Mouse (Mus musculus): ENCODE measurements around the gene Ly9. TPM values are rescaled to one million over a fixed set of nuclear protein-coding genes. Genes with fewer than 3 reads are reported as not detected.
A peak's percentile ranks its signal among the peaks of the same experiment; 100 is the strongest.

The Ly9 gene
- total RNA-seq, 2 experiments from 2014 or later, result not detected

DNA sequence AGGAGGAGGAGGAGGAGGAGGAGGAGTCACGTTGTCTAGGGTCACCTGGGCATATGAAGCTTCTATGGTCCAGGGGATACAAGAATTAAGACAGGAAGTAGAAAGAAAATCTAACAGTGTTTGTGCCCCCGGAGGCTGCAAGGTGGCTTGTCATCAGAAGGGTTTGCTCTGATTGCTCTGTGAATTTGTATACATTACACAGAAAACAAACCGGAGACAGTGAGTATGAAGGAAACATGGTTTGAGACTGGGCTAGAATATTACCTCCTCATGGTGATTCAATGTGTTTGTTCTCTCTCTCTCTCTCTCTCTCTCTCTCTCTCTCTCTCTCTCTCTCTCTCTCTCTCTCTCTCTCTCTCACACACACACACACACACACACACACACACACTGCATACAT lies 554 bp downstream of the Ly9 start:
- intact Hi-C loops (cut with DNase I), result no loop called here

DNA sequence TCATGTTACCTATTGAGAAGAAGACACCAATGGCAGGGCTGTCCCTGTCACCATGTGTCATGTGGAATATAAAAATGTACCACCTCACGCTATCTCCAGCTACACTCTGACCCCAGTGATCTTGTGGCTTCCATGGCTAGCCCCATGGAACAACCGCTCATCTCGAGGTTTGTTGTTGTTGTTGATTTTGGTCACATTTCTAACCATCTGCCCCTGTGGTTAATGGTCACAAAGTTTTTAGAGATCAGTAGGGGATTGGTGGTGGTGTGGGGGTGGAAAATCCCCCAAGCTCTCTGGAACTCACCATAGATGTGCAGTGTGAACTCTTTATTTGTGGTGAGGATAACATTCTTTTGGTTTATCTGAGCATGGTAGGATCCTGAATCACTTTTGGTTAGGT lies 2.5 kb downstream of the Ly9 start:
- intact Hi-C loops (cut with DNase I), result no loop called here
- no peak for DNase-seq (ENCODE audit: low spot score in 2 of 2)

More for the DNA sequence above, 554 bp downstream of the Ly9 start:
- no peak for DNase-seq (ENCODE audit: low spot score in 2 of 2)

DNA sequence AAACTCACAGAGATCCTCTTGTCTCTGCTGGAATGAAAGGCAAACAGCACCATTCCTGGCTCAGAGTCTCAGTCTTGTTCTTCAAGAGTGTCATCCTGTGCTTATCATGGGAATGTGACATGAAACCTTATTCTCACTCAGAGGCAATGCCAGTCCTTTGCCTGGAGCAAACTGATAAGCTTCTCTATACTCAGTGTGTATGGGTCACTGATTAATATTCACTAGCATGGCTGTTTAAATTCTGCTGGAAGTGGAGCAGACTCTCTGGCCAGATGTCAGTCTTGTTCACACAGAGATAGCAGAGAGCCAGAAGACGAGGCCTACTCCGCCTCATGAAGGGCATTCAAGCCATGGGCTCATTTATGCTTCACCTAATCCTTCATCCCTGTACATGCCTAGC lies 22.6 kb downstream of the Ly9 start:
- DNase-seq (ENCODE audit: low spot score in 2 of 2), result no peak
- intact Hi-C loops (cut with DNase I), result no loop called here

DNA sequence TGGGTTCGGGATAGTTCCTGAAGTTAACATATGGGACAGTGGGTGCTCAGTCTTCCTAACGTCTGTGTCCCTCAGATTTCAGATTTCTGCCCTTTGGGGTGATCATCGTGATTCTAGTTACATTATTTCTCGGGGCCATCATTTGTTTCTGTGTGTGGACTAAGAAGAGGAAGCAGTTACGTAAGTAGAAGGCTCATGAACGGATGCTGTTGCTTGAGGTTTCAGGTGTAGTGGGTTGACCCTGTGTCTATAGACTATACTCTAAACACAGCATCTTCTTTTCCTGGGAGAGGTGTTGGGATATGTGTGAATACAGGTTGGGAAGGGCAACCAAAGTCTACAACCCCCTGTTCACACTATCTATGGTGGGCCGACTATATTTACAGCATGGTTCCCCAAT lies 30.0 kb downstream of the Ly9 start:
- DNase-seq (ENCODE audit: low spot score in 2 of 2), result no peak
- intact Hi-C loops (cut with DNase I), result loop anchor here (5.0 kb wide), 2 partner anchors 35 to 50 kb away; no protein-coding TSS in a partner anchor

DNA sequence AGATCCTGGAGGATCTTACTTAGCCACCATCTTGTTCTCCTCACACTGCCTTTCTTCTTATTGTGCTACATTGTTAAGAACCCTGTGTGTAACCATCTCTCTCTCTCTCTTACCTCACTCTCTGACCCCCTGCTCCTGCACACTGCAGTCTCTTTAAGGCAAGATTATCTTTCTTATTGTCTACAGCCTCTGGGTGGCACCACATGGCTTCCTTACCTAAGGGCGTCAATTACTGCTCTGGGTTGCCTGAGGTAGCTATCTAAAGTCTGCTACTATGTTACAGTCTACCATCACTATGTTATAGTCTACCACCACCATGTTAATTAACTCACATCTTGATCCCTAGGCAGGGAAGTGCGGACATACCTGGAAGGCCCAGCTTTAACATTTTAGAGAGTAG lies 38.8 kb downstream of the Ly9 start:
- no peak for DNase-seq (ENCODE audit: low spot score in 2 of 2)

DNA sequence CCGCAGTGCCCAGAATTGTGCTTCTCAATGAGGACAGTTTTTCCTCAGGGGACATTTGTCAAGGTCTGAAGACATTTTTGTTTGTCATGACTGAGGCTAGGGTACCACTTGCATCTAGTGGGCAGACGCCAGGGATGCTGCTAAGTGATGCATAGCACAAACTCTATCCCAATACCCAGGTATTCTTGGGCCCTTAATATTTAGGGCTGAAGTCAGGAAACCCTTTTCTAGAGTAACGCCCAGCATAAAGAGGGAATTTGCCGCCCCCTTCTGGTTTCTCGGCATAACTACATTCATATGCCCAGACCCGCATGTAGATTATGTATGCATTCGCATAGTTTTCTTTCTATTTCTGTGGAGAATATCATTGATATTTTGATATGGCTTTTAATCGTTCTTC lies 40.4 kb downstream of the Ly9 start:
- DNase-seq (ENCODE audit: low spot score in 2 of 2), result peak; percentile 18 to 43
- intact Hi-C loops (cut with DNase I), result loop anchor here (1.0 to 5.0 kb wide), 3 partner anchors 64 to 96 kb away; partner anchors contain the start of gene Alyref2

More for the DNA sequence above, 38.8 kb downstream of the Ly9 start:
- intact Hi-C loops (cut with DNase I), result loop anchor here (5.0 kb wide), 2 partner anchors 66 to 89 kb away; partner anchors contain the start of gene Alyref2

DNA sequence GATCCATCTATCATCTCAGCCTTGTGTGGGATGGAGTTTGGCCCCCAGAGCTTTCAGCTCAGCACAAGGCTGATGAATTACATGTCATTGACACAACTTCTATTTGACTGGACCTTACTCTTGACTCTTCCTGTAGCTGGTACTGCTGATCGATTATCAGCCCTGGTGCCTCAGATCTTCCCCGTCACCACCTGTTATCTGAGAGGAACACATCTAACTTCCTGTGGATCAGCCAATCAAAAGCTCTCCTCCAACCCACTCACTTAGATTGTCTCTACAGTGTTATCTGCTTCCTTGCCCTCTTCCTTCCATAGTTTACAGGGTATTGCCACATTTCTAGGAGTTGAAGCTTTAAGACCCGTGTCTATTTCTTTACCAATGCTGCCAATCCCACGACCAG lies 41.3 kb downstream of the Ly9 start:
- no peak for DNase-seq (ENCODE audit: low spot score in 2 of 2)
- intact Hi-C loops (cut with DNase I), result loop anchor here (1.0 to 5.0 kb wide), 3 partner anchors 64 to 96 kb away; partner anchors contain the start of gene Alyref2

DNA sequence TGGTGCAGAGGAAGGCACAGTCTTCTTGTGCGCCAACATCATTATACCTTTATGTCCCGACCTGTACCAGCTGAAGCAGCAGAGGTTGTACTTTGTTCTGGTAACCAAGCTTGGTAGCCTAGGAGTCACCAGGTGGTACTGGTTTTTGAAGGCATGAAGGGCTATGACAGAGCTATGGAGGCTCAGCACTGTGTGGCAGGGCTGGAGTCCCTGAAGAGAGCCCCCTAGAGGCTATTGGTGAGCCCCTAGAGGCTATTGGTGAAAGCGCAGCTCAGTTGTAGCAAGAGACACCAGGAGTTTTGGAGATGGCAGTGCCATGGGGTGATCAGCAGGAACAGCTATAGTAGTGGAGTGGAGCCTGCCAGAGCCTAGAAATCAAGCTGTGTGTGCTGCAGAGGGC lies 43.0 kb downstream of the Ly9 start:
- no peak for DNase-seq (ENCODE audit: low spot score in 2 of 2)
- intact Hi-C loops (cut with DNase I), result no loop called here

DNA sequence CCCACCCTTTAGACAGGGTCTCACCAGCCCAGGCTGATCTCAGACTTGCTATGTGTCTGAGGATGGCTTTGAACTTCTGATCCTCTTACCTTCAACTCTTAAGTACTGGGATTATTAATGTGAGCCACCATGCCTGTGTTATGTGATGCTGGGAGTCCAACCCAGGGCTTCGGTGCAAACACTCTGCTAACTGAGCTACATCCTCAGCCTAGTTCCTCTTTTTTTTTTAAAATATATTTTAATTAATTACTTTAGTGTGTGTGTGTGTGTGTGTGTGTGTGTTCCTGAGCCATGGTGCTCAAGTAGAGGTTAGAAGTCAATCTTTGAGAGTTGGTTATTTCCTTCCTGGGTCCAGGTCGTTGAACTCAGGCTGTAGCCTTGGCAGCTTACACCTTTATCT lies 44.2 kb downstream of the Ly9 start:
- no peak for DNase-seq (ENCODE audit: low spot score in 2 of 2)
- intact Hi-C loops (cut with DNase I), result no loop called here

DNA sequence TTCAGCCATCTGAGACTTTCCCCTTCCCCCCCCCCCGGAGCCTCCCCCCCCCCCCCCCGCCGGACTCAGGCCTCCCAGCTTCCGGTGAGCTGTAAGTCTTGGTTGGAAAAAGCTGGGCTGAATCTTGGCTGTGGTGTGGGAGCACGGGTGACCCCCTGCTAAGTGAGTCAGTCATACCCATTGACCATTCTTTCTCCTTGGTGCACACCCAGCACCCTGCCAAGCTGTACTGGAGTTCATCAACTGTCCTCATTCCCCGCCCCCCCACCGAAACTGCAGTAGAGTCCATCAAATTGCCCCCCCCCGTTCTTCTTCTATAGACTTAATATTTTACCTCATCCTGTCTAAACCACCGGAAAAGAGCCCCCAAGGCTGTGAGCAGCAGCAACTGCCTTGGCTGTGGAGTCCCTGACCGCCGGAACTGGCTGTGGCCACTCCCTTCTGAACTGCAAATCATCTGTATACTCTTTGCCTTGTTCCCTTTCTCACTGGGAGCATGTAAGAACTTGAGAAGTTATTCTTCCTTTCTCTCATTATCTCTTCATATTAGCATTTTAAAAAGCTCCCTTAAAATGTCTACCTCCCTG lies 45.5 kb downstream of the Ly9 start:
- no peak for DNase-seq (ENCODE audit: low spot score in 2 of 2)

DNA sequence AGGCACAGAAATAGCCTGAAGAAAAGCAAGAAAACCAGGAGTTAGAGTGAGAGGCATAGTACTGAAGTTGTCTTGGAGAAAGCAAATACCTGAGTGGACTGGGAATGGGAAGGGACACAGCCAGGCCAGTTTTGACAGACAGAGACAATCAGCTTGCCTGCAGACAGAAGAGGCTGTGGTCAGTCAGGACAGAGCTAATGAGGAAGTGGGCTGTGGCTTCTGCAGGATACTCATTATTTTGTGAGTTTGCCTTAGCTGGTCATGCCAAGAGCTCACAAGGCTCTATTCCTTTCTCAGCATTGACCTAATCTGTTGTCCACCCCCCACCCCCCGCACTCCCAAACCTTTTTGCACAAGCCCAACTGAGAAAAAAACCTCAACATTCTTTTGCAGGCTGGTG lies 46.0 kb downstream of the Ly9 start:
- intact Hi-C loops (cut with DNase I), result no loop called here
- DNase-seq (ENCODE audit: low spot score in 2 of 2), result no peak

More for the DNA sequence above, 45.5 kb downstream of the Ly9 start:
- intact Hi-C loops (cut with DNase I), result no loop called here

DNA sequence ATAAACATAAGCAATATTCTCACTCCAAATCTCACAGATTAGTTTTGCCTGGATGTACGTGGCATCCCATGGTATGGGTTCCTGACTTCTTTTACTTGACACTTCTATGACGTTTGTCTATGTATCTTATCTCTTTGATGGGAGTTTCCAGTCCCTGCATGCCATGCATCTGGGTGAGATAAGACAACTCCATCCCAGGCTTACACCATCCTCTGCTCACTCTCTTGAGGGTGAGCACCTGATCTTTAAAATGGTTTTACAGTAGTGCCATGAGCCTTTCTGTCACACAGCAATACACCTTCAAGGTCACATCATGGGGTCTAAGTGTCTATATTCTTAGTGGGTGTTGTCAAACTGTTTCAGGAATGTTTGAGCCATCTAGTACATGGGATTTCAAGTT lies 46.9 kb downstream of the Ly9 start:
- DNase-seq (ENCODE audit: low spot score in 2 of 2), result no peak
- intact Hi-C loops (cut with DNase I), result no loop called here

DNA sequence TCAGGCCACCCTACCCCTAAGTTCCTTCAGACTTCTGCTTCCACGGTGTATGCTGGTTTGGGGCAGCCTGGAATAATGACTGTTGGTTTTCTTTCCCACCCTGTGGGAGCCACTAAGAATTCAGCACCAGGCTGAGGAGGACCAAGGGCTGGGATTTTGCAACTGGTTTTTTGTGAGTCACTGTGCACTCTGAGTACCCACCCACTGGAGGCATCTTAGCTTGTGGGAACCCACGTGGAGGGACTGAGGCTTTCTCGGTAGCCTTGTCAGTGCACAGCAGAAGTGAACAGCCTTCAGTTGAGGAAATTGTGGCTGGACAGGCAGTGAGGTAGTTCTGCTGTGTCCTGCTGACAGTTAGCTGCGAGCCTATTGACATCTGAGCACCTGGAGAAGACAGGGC lies 48.3 kb downstream of the Ly9 start, which contains the start of gene Cd244a:
Gene Cd244a, plus strand, starts transcription at position 296 of the 400 bp plus-strand sequence.
- DNase-seq (ENCODE audit: low spot score in 2 of 2), result peak in 1 of 2 experiments; percentile 9
- intact Hi-C loops (cut with DNase I), result loop anchor here (2.0 kb wide), 1 partner anchor 192 kb away; no protein-coding TSS in a partner anchor

DNA sequence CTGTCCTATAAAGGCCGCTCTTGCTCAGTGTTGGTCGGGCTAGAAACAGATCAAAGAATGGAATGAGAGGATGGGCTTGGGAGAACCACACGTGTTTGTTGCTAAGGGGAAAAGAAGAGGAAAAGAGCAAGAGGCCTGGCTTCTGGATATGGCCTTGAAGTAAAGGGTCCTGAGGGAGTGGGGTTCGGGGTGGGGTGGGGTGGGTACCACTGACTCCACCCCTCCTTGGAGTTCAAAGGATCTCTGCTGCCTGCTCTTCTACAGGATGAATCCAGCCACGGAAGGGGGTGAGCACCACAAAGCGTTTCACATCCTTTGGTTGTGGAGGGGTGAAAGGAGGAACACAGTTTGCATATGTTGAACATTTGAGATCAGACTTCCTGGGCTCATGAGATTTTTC lies 48.8 kb downstream of the Ly9 start:
- no peak for DNase-seq (ENCODE audit: low spot score in 2 of 2)
- intact Hi-C loops (cut with DNase I), result loop anchor here (2.0 kb wide), 1 partner anchor 192 kb away; no protein-coding TSS in a partner anchor

DNA sequence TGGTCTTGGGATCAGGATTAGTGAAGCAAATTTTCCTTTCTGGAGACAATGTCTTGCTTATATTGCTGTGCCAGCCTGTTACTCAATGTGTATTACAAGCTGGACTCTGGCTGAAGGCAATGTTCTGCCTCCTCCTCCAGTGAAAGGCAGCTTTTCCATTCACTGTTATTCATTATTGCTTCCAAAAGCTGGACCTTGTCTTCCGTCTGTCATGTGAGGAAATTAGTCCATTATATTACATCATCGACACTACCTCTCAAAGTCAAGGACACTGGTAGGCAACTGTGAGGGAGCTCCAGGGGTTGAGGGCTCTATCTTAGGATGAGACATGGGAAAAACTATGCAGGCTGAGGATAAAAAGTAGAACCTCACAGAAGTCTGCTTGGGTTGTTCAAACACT lies 50.8 kb downstream of the Ly9 start:
- DNase-seq (ENCODE audit: low spot score in 2 of 2), result no peak
- intact Hi-C loops (cut with DNase I), result no loop called here

DNA sequence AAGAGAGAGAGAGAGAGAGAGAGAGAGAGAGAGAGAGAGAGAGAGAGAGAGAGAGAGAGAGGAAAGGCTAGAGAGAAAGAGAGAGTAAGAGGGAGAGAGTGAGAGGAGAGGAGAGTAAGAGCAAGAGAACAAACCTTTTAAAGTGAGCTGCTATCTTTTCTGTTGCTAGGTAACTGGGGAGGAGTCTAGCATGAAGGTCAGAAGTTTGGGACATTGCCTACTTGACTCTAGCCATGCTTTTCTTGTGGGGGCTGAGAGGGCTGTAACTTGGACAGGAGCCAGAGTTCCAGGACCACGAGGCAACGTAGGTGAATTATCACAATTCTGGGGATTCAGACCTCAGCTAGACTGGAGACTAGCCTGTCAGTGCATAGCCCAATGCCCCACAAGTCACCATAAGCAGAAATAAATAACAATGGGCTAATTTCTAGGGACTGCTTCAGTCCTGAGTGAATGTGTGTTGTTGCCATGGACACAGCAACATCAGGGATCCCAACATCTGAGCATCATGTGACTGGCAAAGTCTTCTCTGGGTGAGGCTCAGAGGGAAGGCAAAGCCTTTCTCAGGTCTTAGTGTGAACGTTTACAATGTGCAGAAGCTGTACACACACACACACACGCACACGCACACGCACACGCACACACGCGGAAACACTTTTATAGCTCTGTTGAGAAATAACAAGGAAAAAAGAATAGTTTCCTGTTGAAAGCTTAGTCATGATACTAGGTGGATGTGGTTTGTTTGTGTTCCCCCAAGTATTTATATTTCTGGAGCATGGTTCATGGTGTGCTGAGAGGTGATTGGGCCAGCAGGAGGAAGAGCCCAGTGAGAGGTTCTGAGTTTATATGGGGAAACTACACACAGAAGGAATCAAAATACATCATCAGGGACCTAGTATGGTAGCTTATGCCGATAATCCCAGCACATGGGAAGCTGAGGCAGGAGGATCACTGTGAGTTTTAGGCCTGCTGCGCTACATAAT lies 53.6 kb downstream of the Ly9 start:
- no peak for DNase-seq (ENCODE audit: low spot score in 2 of 2)
- intact Hi-C loops (cut with DNase I), result no loop called here

DNA sequence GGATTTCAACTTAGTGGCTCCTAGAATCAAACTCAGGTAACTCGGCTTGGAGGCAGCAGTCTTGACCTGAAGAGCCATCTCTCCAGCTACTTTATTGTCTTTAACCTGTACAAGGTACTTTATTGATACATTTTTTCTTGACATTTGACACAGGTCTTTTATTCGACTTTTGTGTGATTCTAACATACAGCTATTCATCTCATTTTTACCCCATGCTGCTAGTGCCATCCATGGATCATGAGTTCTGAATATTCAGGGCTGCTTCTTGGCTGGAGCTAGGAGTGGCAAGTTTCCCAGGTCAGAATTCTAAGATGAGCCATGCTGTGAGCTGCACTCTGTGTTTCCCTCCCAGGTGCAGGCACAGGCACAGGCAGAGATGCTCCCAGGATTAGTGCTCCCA lies 55.0 kb downstream of the Ly9 start:
- intact Hi-C loops (cut with DNase I), result no loop called here
- DNase-seq (ENCODE audit: low spot score in 2 of 2), result no peak

DNA sequence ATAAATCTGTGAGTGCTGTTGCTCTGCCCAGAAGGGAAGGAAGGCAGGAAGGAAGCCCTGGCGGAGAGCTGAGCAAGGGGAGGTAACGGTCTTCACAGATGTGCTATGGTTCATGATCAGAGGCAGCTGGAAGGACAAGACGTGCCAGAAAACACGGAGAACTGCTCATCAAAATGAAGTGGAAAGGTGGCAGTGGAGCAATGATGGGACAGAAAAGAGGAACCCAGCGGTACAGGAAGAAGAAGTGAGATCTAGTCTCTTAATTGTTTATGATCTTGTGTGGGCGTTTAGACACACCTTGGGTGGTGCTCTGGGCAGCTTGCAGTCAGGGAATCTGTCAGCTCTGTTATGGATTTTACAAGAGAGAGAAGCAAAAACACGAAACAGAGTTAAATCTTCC lies 55.9 kb downstream of the Ly9 start:
- intact Hi-C loops (cut with DNase I), result no loop called here
- DNase-seq (ENCODE audit: low spot score in 2 of 2), result no peak

DNA sequence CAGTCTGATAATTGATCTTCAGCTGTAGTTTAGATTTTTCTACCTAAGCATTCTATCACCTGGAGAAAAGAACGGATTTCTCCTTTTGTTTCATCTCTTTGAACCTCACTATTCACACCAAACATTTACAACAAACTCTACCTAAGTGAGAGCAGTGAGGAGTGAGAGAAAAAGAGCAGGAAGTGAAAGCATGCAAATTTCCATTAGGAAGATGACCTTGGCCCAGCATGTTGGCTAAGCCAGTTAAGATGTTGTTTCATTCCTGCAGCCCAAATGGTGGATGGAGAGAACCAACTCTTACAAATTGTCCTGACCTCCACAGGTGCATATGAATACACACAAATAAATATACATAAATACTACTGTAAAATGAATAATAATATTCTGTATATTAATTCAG lies 66.5 kb downstream of the Ly9 start:
- intact Hi-C loops (cut with DNase I), result loop anchor here (5.0 kb wide), 1 partner anchor 37 kb away; no protein-coding TSS in a partner anchor
- DNase-seq (ENCODE audit: low spot score in 2 of 2), result no peak
